Mouse (Mus musculus) liver, adult 2 months (tissue): ENCODE data around the gene Olfr1297. TPM values are rescaled to one million over a fixed set of nuclear protein-coding genes. Genes with fewer than 3 reads are reported as not detected.

Experiments used
- DNase-seq: peaks from one replicate; pipeline ENCODE4 v3.0.0-alpha.2; 2011; ENCODE audit warnings: low read depth, low spot score; ENCODE audit errors: extremely low read depth
- H3K27ac ChIP-seq: fragments of 200-500 bp; replicated peaks from 2 replicates; pipeline ENCODE4 v1.5.1; 2012; ENCODE audit warnings: low read depth, mild to moderate bottlenecking, control low read depth, inconsistent platforms, low read length; ENCODE audit not compliant: insufficient read depth
- H3K27me3 ChIP-seq: fragments of 200-500 bp; 2 replicates; pipeline ENCODE4 v1.6.1; 2012; ENCODE audit warnings: mild to moderate bottlenecking, moderate library complexity, low read length, inconsistent platforms; ENCODE audit not compliant: control insufficient read depth, insufficient read depth
- H3K36me3 ChIP-seq: fragments of 200-500 bp; 2 replicates; pipeline ENCODE4 v1.6.1; 2012; ENCODE audit warnings: low read length, inconsistent platforms; ENCODE audit not compliant: control insufficient read depth, insufficient read depth
- H3K4me1 ChIP-seq: fragments of 200-500 bp; 2 replicates; pipeline ENCODE4 v1.6.1; 2011; ENCODE audit warnings: low read length; ENCODE audit not compliant: control insufficient read depth, insufficient read depth
- H3K4me3 ChIP-seq: fragments of 200-500 bp; 2 replicates; pipeline ENCODE4 v1.5.1; 2011; ENCODE audit warnings: low read depth, mild to moderate bottlenecking, control low read depth, low read length, moderate library complexity; ENCODE audit not compliant: insufficient read depth
- H3K79me2 ChIP-seq: fragments of 200-500 bp; 2 replicates; pipeline ENCODE4 v1.6.1; 2012; ENCODE audit warnings: inconsistent platforms, mild to moderate bottlenecking, low read length, moderate library complexity; ENCODE audit not compliant: control insufficient read depth, insufficient read depth
- H3K9ac ChIP-seq: fragments of 200-500 bp; 2 replicates; pipeline ENCODE4 v1.6.1; 2012; ENCODE audit warnings: low read depth, mild to moderate bottlenecking, control low read depth, inconsistent platforms, low read length
- CTCF ChIP-seq: fragments of 200-500 bp; IDR thresholded peaks from 2 replicates; pipeline ENCODE4 v1.5.1; 2011; ENCODE audit warnings: low read depth, low read length, control low read depth
- POLR2A ChIP-seq: fragments of 200-500 bp; IDR thresholded peaks from 2 replicates; pipeline ENCODE4 v1.6.1; 2011; ENCODE audit warnings: low read length, control low read depth; ENCODE audit not compliant: insufficient read depth; ENCODE audit errors: extremely low read depth
- WGBS: fragments of 180-500 bp; shearing (Covaris S2); methylation state at CpG from one replicate; pipeline ENCODE4 v1.1.7; 2018; 5-methylcytosine and 5-hydroxymethylcytosine counted together
- polyA plus RNA-seq: library from polyadenylated mRNA; depleted of rRNA; stranded (reverse); fragments of >200 nt; gene quantifications from 2 replicates; pipeline ENCODE4 v1.2.3, GENCODE M21; 2012; rRNA removed
- total RNA-seq: library from RNA; depleted of rRNA; stranded (reverse); fragments of >200 nt; gene quantifications from 2 replicates; pipeline ENCODE4 v1.2.3, GENCODE M21; 2014; rRNA removed

Olfr1297 gene
- total RNA-seq, result not detected in 2 replicates
- polyA plus RNA-seq, result not detected in 2 replicates

- H3K27ac ChIP-seq, result no peak within 1 kb of the TSS
- H3K4me1 ChIP-seq, result no peaks in the 10 kb centered on the region
- H3K27me3 ChIP-seq, result no peaks in the 10 kb centered on the region
- DNase-seq, result no peak
- TF ChIP-seq POLR2A, result no peak
- TF ChIP-seq CTCF, result no peak
- H3K4me3 ChIP-seq, result no peak within 1 kb of the TSS
- no peak within 1 kb of the TSS for H3K9ac ChIP-seq
- H3K36me3 ChIP-seq, result no peaks in the 10 kb centered on the region
- no peaks in the 10 kb centered on the region for H3K79me2 ChIP-seq
- 45% methylated on average over 1 of the region's 1 CpGs for WGBS
These were observed at the start of gene Olfr1297 for GRCm38 (mm10) chr2:111626397-111626796. Gene Olfr1297, minus strand, starts transcription at chr2:111626497.

GRCm38 (mm10) chr2:111661119-111661518, 34.8 kb upstream of the Olfr1297 start, which contains the start of gene Olfr1299:
Gene Olfr1299, plus strand, starts transcription at chr2:111661419.
- H3K27me3 ChIP-seq, result no peaks in the 10 kb centered on the region
- H3K36me3 ChIP-seq, result no peaks in the 10 kb centered on the region
- H3K27ac ChIP-seq, result no peak within 1 kb of the TSS
- WGBS, result 65% methylated on average over 4 of the region's 4 CpGs
- DNase-seq, result no peak
- no peaks in the 10 kb centered on the region for H3K79me2 ChIP-seq
- TF ChIP-seq CTCF, result no peak
- TF ChIP-seq POLR2A, result no peak
- no peaks in the 10 kb centered on the region for H3K4me1 ChIP-seq
- no peak within 1 kb of the TSS for H3K4me3 ChIP-seq
- H3K9ac ChIP-seq, result no peak within 1 kb of the TSS

- H3K36me3 ChIP-seq, result no peaks in the 10 kb centered on the region
- H3K27ac ChIP-seq, result no peak within 1 kb of the TSS
- H3K79me2 ChIP-seq, result no peaks in the 10 kb centered on the region
- no peak within 1 kb of the TSS for H3K9ac ChIP-seq
- no peaks in the 10 kb centered on the region for H3K4me1 ChIP-seq
- no peak within 1 kb of the TSS for H3K4me3 ChIP-seq
- no peaks in the 10 kb centered on the region for H3K27me3 ChIP-seq
- DNase-seq, result no peak
- WGBS, result 76% methylated on average over 1 of the region's 1 CpGs
- TF ChIP-seq POLR2A (no peak), CTCF (no peak)
These were observed 22.8 kb upstream of the Olfr1297 start, which contains the start of gene Olfr1298 for GRCm38 (mm10) chr2:111649101-111649500. Gene Olfr1298, minus strand, starts transcription at chr2:111649201.

GRCm38 (mm10) chr2:111569581-111569980, 56.7 kb downstream of the Olfr1297 start, which contains the start of gene Olfr1295:
Gene Olfr1295, minus strand, starts transcription at chr2:111569681.
- Histone ChIP-seq H3K27ac (no peak within 1 kb of the TSS), H3K79me2 (no peaks in the 10 kb centered on the region), H3K36me3 (no peaks in the 10 kb centered on the region), H3K4me1 (no peaks in the 10 kb centered on the region), H3K9ac (no peak within 1 kb of the TSS), H3K27me3 (no peaks in the 10 kb centered on the region), H3K4me3 (no peak within 1 kb of the TSS)
- TF ChIP-seq CTCF (no peak), POLR2A (no peak)
- no peak for DNase-seq

Other genes with a start within 250 kb of the Olfr1297 start
- gene Olfr1286, start 203.4 kb downstream of the Olfr1297 start, total RNA-seq, result not detected in 2 replicates
- not detected in 2 replicates for gene Olfr1286, start 203.4 kb downstream of the Olfr1297 start, polyA plus RNA-seq
- gene Olfr1287, start 177.4 kb downstream of the Olfr1297 start, total RNA-seq, result not detected in 2 replicates
- gene Olfr1287, start 177.4 kb downstream of the Olfr1297 start, polyA plus RNA-seq, result not detected in 2 replicates
- not detected in 2 replicates for gene Olfr1288, start 152.4 kb downstream of the Olfr1297 start, total RNA-seq
- gene Olfr1288, start 152.4 kb downstream of the Olfr1297 start, polyA plus RNA-seq, result not detected in 2 replicates
- not detected in 2 replicates for gene Olfr1289, start 145.7 kb downstream of the Olfr1297 start, total RNA-seq
- gene Olfr1289, start 145.7 kb downstream of the Olfr1297 start, polyA plus RNA-seq, result not detected in 2 replicates
- gene Olfr1290, start 132.7 kb downstream of the Olfr1297 start, total RNA-seq, result not detected in 2 replicates
- not detected in 2 replicates for gene Olfr1290, start 132.7 kb downstream of the Olfr1297 start, polyA plus RNA-seq
- not detected in 2 replicates for gene Olfr1291-ps1, start 129.3 kb downstream of the Olfr1297 start, total RNA-seq
- not detected in 2 replicates for gene Olfr1291-ps1, start 129.3 kb downstream of the Olfr1297 start, polyA plus RNA-seq
- gene Olfr1293-ps, start 101.3 kb downstream of the Olfr1297 start, total RNA-seq, result not detected in 2 replicates
- gene Olfr1293-ps, start 101.3 kb downstream of the Olfr1297 start, polyA plus RNA-seq, result not detected in 2 replicates
- not detected in 2 replicates for gene Olfr1294, start 86.2 kb downstream of the Olfr1297 start, total RNA-seq
- gene Olfr1294, start 86.2 kb downstream of the Olfr1297 start, polyA plus RNA-seq, result not detected in 2 replicates
- gene Olfr1295, start 56.8 kb downstream of the Olfr1297 start, total RNA-seq, result not detected in 2 replicates
- not detected in 2 replicates for gene Olfr1295, start 56.8 kb downstream of the Olfr1297 start, polyA plus RNA-seq
- gene Olfr1298, start 22.7 kb upstream of the Olfr1297 start, total RNA-seq, result not detected in 2 replicates
- gene Olfr1298, start 22.7 kb upstream of the Olfr1297 start, polyA plus RNA-seq, result not detected in 2 replicates
- not detected in 2 replicates for gene Olfr1299, start 34.9 kb upstream of the Olfr1297 start, total RNA-seq
- not detected in 2 replicates for gene Olfr1299, start 34.9 kb upstream of the Olfr1297 start, polyA plus RNA-seq
- not detected in 2 replicates for gene Olfr1301, start 124.5 kb upstream of the Olfr1297 start, total RNA-seq
- not detected in 2 replicates for gene Olfr1301, start 124.5 kb upstream of the Olfr1297 start, polyA plus RNA-seq
- not detected in 2 replicates for gene Olfr1302, start 150.9 kb upstream of the Olfr1297 start, total RNA-seq
- gene Olfr1302, start 150.9 kb upstream of the Olfr1297 start, polyA plus RNA-seq, result not detected in 2 replicates
- not detected in 2 replicates for gene Olfr1303, start 193.8 kb upstream of the Olfr1297 start, total RNA-seq
- not detected in 2 replicates for gene Olfr1303, start 193.8 kb upstream of the Olfr1297 start, polyA plus RNA-seq